Mouse (Mus musculus): Measurements from ENCODE around the gene Shisa4.

Gene Shisa4

DNA sequence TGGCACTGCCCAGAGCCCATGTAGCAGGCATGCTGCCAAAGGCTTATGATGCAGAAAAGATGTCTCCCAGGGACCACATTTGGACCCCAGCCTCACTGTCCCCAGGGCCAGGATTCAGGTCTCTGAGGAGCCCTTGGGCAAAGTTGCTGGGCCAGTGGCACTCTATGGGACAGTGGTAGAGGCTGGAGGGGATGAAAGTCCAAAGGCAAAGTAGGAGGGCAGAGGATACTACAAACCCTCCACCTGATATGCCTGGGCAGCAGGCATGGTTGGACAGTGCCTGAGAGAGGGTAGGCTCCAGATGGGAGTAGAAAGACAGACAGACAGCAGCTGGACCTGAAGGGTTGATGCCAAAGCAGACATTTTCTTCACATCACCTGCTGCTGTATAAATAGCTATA, 8.7 kb downstream of the Shisa4 start:
- DNase-seq (ENCODE audit: low read depth): no peak

DNA sequence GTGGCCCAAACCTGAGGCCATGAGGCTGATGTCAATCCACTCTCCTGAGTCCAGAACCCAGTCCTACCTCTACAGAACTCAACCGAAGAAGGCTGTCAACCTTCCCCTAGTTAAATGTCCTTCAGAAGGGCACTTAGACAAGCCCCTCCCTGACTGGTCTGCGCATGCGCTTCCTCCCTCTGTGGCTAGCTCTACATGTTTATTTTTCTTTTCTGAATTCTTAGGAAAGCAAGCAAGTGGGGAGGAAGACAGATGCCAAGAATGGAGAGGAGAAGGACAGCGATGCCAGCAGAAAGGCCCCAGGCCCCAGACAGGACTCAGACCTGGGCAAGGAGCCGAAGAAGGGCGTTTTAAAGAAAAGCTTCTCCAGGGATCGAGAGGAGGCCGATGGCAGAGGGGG, 11.6 kb downstream of the Shisa4 start:
- DNase-seq (ENCODE audit: low read depth): no peak

DNA sequence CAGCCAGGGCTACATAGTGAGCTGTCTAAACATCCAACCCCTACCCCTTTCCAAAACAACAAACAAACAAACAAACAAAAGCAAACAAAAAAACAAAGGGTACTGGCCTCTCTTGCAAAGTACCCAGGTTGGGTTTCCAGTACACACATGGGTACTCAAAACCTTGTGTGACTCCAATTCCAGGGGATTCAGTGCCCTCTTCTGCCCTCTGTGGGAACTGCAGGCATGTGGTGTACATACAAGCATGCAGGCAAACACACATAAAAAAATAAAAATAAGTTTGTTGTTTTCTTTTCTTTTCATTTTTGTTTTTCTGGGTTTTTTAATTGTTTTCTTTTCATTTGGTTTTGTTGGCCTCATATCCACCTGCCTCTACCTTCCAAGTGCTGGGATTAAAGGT, 12.9 kb downstream of the Shisa4 start:
- DNase-seq (ENCODE audit: low read depth): no peak

DNA sequence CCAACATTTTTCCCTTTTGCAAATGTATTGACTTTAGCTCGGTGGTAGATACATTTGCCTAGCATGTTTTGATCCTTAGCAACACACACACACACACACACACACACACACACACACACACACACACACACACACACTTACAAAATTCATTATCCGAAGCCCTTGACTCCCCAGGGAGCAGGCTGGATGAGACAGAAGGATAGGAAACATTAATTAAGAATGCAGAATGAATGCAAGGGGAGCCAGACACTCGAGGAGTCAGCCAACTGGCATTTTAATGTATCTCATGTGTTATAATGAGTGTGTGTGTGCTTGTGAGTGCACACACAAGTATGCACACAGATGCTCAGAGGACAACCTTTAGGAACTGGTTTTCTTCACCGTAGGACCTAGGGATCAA, 13.5 kb downstream of the Shisa4 start:
- DNase-seq (ENCODE audit: low read depth): no peak

DNA sequence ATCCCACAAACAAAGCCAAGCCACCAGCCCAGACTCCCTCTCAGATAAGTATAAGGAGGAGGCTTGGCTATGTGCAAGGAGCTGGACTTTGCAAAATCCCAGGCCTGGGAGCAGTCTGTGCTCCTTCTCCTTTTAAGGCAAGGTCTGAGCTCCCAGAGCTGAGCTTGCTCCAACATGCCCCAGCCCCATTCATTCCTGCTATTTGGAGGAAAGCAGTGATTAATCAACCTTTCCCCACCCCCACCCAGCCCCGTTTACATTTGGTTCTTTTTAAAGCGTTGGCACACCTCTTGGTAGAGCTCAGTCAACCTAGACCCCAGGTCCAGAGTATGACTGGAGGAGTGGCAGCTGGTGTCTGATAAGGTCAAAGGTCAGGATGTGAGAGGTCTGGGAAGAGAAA, 16.0 kb downstream of the Shisa4 start:
- DNase-seq (ENCODE audit: low read depth): no peak

DNA sequence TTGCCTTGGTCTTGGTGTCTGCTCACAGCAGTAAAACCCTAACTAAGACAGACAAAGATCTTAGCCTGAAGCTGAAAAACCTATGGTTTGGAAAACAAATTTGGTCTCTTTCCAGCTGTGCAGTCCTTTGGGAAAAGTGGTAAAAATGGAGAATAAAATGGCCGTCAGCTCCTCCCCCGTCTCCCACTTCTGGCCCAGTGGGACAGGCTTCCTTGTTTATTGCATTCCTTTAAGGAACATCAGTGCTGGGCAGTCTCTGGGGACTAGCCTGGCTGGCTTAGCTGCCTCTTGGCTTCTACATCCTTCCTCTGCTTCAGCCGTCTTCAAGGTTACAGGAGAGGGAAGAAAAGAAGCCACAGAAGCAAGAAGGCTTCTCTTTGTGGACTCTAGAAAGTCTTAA, 23.1 kb downstream of the Shisa4 start:
- no peak for DNase-seq (ENCODE audit: low read depth)

DNA sequence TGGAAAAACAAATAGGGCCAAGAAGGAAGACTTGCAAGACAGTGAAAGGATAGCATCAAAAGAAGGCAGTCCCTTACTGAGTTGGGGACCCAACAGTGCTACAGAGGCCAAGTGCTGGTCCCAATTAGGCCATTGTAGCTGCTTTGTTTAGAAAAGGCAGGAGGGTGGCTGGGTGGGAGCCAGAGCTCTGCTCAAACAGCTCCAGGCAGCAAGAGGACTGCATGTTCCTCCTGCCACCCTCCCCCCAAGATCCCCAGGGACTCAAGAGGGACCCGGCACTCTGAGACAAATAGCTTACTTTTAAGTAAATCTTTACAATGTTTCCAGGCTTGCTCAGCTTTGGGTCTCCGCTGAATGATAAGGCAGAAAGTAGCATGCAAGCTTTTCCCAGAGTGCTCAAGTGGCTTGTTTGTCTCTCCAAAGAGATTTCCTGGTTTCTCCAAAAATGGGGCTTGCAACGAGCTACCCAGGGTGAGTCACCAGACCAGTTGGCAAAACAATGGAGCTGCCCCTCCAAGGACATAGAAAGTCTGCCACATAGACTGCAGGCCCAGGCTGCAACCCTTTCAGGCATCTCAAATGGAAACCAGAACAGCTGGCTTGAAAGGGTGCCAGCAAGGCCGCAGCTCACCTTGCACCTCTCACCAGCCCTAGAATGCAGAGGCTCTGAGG, 27.4 kb downstream of the Shisa4 start:
- DNase-seq (ENCODE audit: low read depth): no peak

DNA sequence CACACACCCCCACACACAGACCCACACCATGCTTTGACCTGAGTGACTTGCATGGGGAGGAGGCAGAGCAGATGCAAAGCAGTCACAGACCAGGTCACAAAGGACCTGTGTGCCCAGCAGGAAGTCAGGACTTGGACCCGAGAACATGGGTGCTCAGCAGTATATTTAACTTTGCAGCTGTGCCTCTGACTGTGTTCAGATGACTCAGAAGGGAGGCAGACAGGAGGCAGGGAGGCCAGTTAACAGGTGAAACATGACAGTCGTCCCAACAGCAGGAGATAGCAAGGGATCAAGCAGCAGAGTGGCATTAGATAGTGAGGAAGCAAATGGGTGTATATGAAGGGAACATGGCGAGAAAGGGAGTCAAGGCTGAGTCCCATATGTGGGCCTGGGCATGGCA, 28.1 kb downstream of the Shisa4 start:
- DNase-seq (ENCODE audit: low read depth): no peak

DNA sequence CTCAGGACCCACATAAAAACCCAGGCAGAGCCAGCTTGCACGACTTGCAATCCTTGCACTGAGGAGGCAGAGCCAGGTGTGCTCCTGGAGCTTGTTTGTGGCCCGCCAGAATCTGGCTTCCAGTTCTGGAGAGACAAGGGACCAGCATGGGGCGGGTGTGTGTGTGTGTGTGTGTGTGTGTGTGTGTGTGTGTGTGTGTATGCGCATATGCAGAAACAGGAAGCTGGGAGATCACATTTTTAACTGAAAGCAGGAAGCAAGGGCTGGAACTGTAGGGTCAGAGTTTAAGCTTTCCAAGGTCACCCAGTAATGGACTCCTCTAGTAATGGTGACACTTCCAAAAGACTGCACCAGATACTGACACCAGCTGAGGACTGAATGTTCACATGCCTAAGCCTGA, 31.0 kb downstream of the Shisa4 start:
- no peak for DNase-seq (ENCODE audit: low read depth)

DNA sequence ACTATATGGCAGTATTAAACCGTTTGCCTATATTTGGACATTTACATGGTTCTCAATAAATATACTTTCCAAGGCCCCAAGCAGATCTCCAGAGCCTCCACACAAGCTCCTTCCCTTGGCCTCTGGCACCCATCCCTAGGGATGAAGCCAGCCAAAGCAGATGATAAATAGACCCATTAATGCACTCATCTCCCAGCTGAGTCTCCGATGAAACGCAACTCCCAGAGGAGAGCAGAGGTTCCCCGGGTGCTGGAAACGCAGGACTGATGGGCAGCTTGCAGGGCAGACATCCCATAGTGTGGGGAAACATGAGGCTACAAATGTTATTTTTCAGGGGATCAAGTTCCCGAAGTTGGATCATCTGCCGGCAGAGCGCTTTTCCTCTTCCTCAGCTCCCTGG, 33.1 kb downstream of the Shisa4 start:
- DNase-seq (ENCODE audit: low read depth): no peak

DNA sequence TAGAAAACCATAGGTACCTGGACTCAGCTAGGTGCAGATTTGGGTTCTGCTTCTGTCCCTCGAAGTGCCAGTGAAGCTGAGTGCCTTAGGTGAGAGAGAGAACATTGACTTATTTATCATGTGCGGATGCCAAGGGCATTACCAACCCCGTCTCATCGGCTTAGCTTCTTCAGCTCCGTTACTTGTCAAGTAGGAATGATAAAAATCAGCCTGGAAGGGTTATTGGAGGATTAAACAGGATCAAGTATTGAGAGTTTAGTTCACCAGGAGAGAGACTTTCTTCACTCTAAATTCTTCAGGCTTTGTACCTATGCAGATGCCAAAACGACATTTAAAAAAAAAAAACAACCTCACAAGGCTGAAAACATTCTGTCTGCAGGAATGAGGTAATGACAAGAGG, 44.5 kb downstream of the Shisa4 start:
- no peak for DNase-seq (ENCODE audit: low read depth)

DNA sequence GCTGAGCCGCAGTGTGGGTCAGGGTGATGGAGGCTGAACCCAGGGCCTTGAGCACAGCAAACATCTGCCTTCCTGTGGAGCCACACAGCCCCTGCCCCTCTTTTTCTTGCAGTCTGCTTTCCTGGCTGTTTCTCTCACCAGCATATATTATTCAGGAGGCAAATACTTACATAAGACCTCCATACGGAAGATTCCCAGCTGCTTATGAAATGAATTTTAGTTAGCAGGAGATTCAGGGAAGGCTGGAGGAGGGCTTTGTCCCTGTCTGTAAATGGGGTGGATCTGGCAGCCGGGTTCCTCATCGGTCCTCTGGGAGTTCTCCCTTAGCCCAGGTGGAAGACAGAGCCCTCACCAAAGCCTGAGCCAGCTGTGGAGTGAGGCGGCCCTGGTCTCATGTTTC, 46.7 kb downstream of the Shisa4 start:
- no peak for DNase-seq (ENCODE audit: low read depth)

DNA sequence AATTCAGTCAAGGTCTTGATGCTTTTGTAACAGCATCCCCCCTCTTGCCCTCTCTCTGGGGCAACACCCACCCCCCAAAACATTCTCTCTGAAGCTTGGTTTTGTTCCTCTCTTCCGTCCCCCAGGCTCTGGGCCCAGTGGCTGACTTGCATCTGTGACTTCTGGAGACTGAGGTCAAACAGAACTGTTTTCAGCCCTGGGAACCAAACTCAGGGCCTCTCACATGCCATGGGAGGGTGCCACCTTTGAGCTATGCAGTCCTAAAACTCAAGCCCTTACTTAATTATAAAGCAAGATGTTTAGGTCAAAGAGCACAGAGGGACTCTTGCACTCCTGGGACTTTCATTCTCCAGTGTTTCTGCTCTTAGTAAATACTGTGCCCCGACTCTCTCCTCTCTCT, 49.1 kb downstream of the Shisa4 start:
- DNase-seq (ENCODE audit: low read depth): no peak

DNA sequence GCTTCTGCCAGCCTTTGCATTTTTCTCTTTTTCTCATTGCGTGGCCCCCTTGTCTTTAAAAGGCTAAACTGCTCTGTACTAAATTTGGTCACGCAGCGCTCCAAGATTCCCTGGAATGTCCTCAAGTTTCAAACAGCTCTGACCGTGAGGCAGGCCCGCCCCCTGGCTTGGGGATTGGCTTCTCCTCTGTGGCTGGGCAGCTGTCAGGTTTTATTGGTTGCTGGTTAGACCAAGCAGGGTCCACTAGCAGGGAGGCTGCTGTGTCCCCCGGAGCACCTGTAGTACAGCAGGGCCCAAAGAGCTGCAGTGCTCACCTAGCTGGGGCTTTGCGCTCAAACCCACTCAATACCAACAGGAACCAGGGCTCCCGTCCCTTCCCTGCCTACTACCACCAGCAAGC, 50.5 kb downstream of the Shisa4 start, which contains the start of gene Lmod1:
Lmod1 (plus strand) TSS at position 237 of the 400 bp plus-strand sequence.
- DNase-seq (ENCODE audit: low read depth): no peak

DNA sequence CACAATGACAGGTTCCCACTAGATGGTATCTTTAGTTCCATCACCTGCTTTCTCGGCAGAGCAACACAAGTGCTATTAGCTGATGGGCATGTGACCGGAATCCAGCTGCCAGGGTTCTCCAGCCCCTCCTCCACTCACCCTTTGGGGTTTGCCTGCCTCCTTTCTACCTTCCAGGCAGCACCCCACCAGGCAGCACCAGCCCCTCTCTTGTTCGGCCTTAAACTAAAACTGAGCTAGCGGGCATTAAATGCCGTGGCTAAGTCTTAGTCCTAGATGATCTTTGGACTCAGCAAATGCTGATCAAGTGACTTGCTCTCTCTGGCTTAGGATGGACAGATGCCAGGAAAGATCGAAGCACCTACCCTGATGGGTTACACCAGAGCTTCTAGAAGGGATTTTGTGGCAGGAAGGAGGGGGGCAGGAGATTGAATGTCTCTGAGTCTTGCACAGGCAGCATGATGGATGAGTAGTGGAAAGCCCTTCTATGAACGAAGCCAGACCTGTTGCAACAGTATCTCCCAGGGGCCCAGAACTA, 51.6 kb downstream of the Shisa4 start:
- no peak for DNase-seq (ENCODE audit: low read depth)
